Mouse (Mus musculus) ES-Bruce4 (cell line): ENCODE measurements around the gene Slc34a2. TPM values are rescaled to one million over a fixed set of nuclear protein-coding genes. Genes with fewer than 3 reads are reported as not detected.

ENCODE experiments used
- H3K27ac ChIP-seq: 2 replicates; pipeline ENCODE4 v1.5.1; 2012; ENCODE audit warnings: low read length, inconsistent platforms; ENCODE audit not compliant: insufficient read depth
- H3K27me3 ChIP-seq: 2 replicates; pipeline ENCODE4 v1.6.1; 2012; ENCODE audit warnings: mild to moderate bottlenecking, low read length, inconsistent platforms; ENCODE audit not compliant: control insufficient read depth, poor library complexity, insufficient read depth, severe bottlenecking
- H3K36me3 ChIP-seq: 2 replicates; pipeline ENCODE4 v1.6.1; 2012; ENCODE audit warnings: inconsistent platforms, mild to moderate bottlenecking, low read length, moderate library complexity; ENCODE audit not compliant: control insufficient read depth, poor library complexity, insufficient read depth, severe bottlenecking
- H3K4me1 ChIP-seq: one replicate; pipeline ENCODE4 v1.8.1; 2011; ENCODE audit warnings: low read length; ENCODE audit not compliant: control insufficient read depth, insufficient read depth
- H3K4me3 ChIP-seq: 2 replicates; pipeline ENCODE4 v1.5.1; 2011; ENCODE audit warnings: low read depth, mild to moderate bottlenecking, low read length
- H3K9ac ChIP-seq: 2 replicates; pipeline ENCODE4 v1.6.1; 2012; ENCODE audit warnings: low read depth, mild to moderate bottlenecking, inconsistent platforms; ENCODE audit not compliant: poor library complexity, severe bottlenecking
- H3K9me3 ChIP-seq: replicated peaks from 2 replicates; pipeline ENCODE4 v1.6.1; 2012; ENCODE audit warnings: mild to moderate bottlenecking, low read length, inconsistent platforms; ENCODE audit not compliant: control insufficient read depth, poor library complexity, insufficient read depth, severe bottlenecking
- CTCF ChIP-seq: IDR thresholded peaks from one replicate; pipeline ENCODE4 v1.8.1; 2011; ENCODE audit warnings: low read depth, low read length
- EP300 ChIP-seq: IDR thresholded peaks from 2 replicates; pipeline ENCODE4 v1.6.1; 2011; ENCODE audit warnings: low read depth, low read length; ENCODE audit not compliant: insufficient read depth
- POLR2A ChIP-seq: IDR thresholded peaks from one replicate; pipeline ENCODE4 v1.8.1; 2011; ENCODE audit warnings: low read length; ENCODE audit not compliant: insufficient read depth
- polyA plus RNA-seq: library from polyadenylated mRNA; stranded (reverse); fragments of >200 nt; gene quantifications from 2 replicates; pipeline ENCODE4 v1.2.4, GENCODE M21; 2011; ENCODE audit warnings: low read depth; ENCODE audit not compliant: missing spikeins, insufficient read depth, insufficient read length

The Slc34a2 gene
- polyA plus RNA-seq, 1 experiment = 1.8 TPM

DNA sequence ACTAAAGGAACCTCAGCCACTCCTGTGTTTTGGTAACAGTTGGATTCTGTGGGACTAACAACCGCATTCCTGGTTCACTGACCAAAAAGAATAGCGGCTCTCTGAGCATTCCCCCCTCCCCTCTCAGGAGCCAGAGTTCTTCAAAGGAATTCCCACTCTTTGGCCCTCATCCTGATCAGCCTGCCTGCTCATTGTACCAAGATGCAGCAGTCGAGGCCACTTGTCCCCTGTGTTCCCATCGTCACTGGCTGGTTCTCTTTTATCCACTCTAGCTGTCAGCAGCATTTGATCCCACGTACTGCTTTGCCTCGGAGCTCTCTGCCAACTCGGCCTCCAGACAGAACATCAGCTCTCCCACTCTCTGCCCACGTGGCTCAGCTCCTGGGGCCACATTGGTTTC is 41.3 kb upstream of the Slc34a2 start:
- Histone ChIP-seq H3K4me1 (no peaks in the 10 kb centered on the region), H3K27me3 (no peaks in the 10 kb centered on the region), H3K4me3 (no peak overlapping the region), H3K9ac (no peak overlapping the region), H3K9me3 (no peaks in the 10 kb centered on the region), H3K27ac (no peak overlapping the region), H3K36me3 (no peaks in the 10 kb centered on the region)
- TF ChIP-seq EP300 = no peak
- TF ChIP-seq POLR2A = no peak
- no peak for TF ChIP-seq CTCF

GRCm38 (mm10) chr5:52997032-52997431 is 40.8 kb upstream of the Slc34a2 start:
- no peak for TF ChIP-seq CTCF
- TF ChIP-seq EP300 = no peak
- no peak for TF ChIP-seq POLR2A
- Histone ChIP-seq H3K9me3 (no peaks in the 10 kb centered on the region), H3K27ac (no peak overlapping the region), H3K27me3 (no peaks in the 10 kb centered on the region), H3K36me3 (no peaks in the 10 kb centered on the region), H3K4me1 (no peaks in the 10 kb centered on the region), H3K4me3 (no peak overlapping the region), H3K9ac (no peak overlapping the region)

DNA sequence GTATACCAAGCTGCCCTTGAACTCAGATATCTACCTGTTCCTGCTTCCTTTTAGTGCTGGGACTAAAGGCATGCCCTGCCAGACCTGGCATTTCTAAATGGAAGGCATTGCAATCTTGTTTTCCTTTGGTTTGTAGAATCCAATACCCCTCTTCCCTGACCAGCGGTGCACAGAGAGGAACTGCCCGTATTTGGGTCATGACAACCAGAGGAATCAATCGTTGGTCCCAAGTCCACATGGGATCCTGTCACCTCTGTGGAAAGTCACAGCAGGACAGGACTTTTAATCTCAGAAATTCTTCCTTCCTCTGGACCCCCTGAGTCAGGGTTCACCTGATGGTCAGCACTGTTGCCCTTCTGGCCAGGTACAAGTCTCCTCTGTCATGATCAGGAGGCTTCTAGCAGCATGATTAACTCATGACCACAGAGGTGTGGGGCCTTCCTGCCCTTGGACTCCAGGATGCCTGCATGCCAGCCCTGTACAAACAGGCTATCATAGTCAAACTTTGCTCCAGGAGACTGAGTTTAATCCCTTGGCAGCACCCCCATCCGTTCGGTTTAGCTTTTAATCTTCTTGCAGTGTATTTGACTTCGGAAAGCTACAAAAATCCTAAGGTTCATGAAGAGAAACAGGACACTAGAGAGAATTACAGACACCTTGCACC is 39.7 kb upstream of the Slc34a2 start:
- H3K9ac ChIP-seq = no peak overlapping the region
- H3K27ac ChIP-seq = no peak overlapping the region
- H3K9me3 ChIP-seq = no peaks in the 10 kb centered on the region
- H3K27me3 ChIP-seq = no peaks in the 10 kb centered on the region
- no peaks in the 10 kb centered on the region for H3K4me1 ChIP-seq
- no peak for TF ChIP-seq POLR2A
- no peak for TF ChIP-seq EP300
- no peak for TF ChIP-seq CTCF
- H3K4me3 ChIP-seq = no peak overlapping the region
- no peaks in the 10 kb centered on the region for H3K36me3 ChIP-seq

GRCm38 (mm10) chr5:53000169-53000872 is 37.6 kb upstream of the Slc34a2 start:
- Histone ChIP-seq H3K4me1 (no peaks in the 10 kb centered on the region), H3K36me3 (no peaks in the 10 kb centered on the region), H3K9me3 (no peaks in the 10 kb centered on the region), H3K27me3 (no peaks in the 10 kb centered on the region), H3K4me3 (no peak overlapping the region), H3K27ac (no peak overlapping the region), H3K9ac (no peak overlapping the region)
- TF ChIP-seq CTCF (no peak), EP300 (no peak), POLR2A (no peak)

DNA sequence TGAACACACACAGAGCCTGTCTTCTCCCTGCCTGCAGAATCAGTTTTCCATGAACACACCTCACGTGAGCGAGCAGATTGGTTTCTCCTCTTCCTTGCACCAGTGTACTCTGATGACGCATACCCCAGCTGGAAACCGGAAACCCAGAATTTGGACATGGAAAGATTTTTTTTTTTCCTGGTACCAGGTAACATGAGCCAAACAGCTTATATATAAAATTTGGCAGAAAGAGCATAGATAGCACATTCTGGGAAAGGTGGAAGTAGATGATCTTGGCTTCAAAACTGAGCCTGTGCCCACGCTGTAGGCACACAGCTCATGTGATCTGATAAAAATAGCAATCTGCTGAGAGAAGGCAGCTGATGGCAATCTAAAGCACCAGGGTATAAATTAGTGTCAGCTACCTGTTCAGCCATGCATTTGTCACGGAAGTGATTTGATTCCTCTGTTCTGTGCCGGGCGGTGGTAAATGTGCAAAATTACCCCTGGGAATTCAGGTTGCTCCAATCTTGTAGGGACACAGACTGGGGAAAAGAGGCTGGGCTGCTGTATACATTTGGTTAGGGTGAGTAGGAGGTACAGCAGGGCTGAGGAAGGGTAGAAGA is 35.2 kb upstream of the Slc34a2 start:
- Histone ChIP-seq H3K27me3 (no peaks in the 10 kb centered on the region), H3K27ac (no peak overlapping the region), H3K4me1 (no peaks in the 10 kb centered on the region), H3K36me3 (no peaks in the 10 kb centered on the region), H3K9me3 (no peaks in the 10 kb centered on the region), H3K4me3 (no peak overlapping the region), H3K9ac (no peak overlapping the region)
- TF ChIP-seq CTCF (no peak), EP300 (no peak), POLR2A (no peak)

- Histone ChIP-seq H3K9me3 (no peaks in the 10 kb centered on the region), H3K36me3 (no peaks in the 10 kb centered on the region), H3K9ac (no peak overlapping the region), H3K4me3 (no peak overlapping the region), H3K27me3 (no peaks in the 10 kb centered on the region), H3K27ac (no peak overlapping the region), H3K4me1 (no peaks in the 10 kb centered on the region)
- TF ChIP-seq EP300 (no peak), CTCF (no peak), POLR2A (no peak)
These were observed 34.4 kb upstream of the Slc34a2 start for GRCm38 (mm10) chr5:53003495-53003894.
